In the genomic region with DNA sequence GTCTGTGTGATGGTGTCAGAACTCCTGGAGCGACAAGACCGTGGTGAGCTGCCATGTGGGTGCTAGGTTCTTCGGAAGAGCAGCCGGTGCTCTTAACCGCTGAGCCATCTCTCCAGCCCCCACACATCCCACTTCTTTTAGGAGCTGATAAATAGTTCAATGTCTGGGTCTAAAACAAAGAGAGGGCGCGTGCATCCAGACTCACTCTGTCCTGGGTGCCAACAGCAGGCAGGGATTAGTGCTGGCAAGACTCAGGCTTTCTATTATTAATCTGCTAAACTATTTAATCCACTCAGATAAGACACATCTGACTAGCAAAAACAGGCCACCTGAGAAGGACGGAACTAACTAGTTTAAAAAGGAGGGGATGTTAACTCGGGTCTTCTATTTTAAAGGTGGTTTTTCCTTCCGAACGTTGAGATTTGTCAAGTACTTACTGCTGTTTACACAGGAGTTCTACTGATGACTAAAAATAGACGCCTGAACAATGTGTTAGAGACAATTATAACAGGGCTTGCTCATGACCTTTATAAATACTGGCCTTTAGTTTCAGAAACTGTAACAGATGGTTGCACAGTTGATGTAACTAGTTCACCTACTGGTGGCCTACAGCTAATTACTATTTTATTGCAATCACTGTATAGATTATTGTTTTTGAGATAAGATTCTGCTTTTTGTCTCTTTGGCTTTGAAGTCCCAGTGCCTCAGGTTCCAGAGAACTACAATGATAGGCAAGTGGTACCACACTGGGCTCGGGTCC, we compare ENCODE assay signal across 24 mouse cellular contexts. TPM values are rescaled to one million over a fixed set of nuclear protein-coding genes. Genes with fewer than 3 reads are reported as not detected.
DNase-seq lines count a peak whose midpoint lies in the region; ATAC-seq and TF ChIP-seq lines count a peak whose summit lies in the region.
"Had no signal": no experiment of that assay in that cellular context is flagged by ENCODE, and none has a peak within 500 bp of the region (broad histone marks: within the 10 kb centered on the region; RNA-seq: fewer than 3 reads in every experiment).

No protein-coding gene starts in this region.

- H3K27ac ChIP-seq in lung, postnatal 0 days (ENCODE audit: low read length), result no peak overlapping the region
- peak overlapping the region; percentile 89 for H3K27ac ChIP-seq in heart, embryonic 12.5 days (ENCODE audit: poor library complexity, severe bottlenecking)
- no peak overlapping the region for H3K27ac ChIP-seq in hindbrain, postnatal 0 days
- H3K27ac ChIP-seq: forebrain, embryonic 13.5 days; hindbrain, embryonic 12.5 days; intestine, embryonic 15.5 days; kidney, postnatal 0 days; midbrain, embryonic 13.5 days had no signal

- no peak overlapping the region for H3K9ac ChIP-seq in lung, postnatal 0 days (replicated peaks; ENCODE audit: low read depth)
- peak overlapping the region; percentile 44; the same call in 1 of the 2 replicates for H3K9ac ChIP-seq in heart, embryonic 12.5 days
- no peak overlapping the region for H3K9ac ChIP-seq in hindbrain, postnatal 0 days (replicated peaks; ENCODE audit: low read length)
- H3K9ac ChIP-seq: forebrain, embryonic 13.5 days; hindbrain, embryonic 12.5 days; intestine, embryonic 15.5 days; midbrain, embryonic 13.5 days had no signal

- no peak overlapping the region for H3K4me3 ChIP-seq in lung, postnatal 0 days (ENCODE audit: low read depth, low read length)
- H3K4me3 ChIP-seq in heart, embryonic 12.5 days, result 0 out of 2 replicates have a peak overlapping the region, but pooled peaks have one; percentile 17
- no peak overlapping the region for H3K4me3 ChIP-seq in hindbrain, postnatal 0 days (ENCODE audit: low read length)
- H3K4me3 ChIP-seq: forebrain, embryonic 13.5 days; hindbrain, embryonic 12.5 days; intestine, embryonic 15.5 days; midbrain, embryonic 13.5 days had no signal

- H3K4me1 ChIP-seq in lung, postnatal 0 days (ENCODE audit: insufficient read depth, low read depth, low read length), result peaks cover 11% of the 10 kb centered on the region
- peaks cover 28% of the 10 kb centered on the region for H3K4me1 ChIP-seq in heart, embryonic 12.5 days (replicated peaks)
- peaks cover 16% of the 10 kb centered on the region for H3K4me1 ChIP-seq in hindbrain, postnatal 0 days (ENCODE audit: insufficient read depth, low read length)

- H3K4me2 ChIP-seq in lung, postnatal 0 days (replicated peaks; ENCODE audit: low read depth, low read length), result no peak overlapping the region
- peak overlapping the region; percentile 50 for H3K4me2 ChIP-seq in heart, embryonic 12.5 days
- H3K4me2 ChIP-seq in hindbrain, postnatal 0 days (ENCODE audit: low read depth, low read length), result no peak overlapping the region
- H3K4me2 ChIP-seq: forebrain, embryonic 13.5 days; hindbrain, embryonic 12.5 days; intestine, embryonic 15.5 days; midbrain, embryonic 13.5 days had no signal

- ATAC-seq in lung, postnatal 0 days, result no peak
- no peak for ATAC-seq in heart, embryonic 12.5 days (ENCODE audit: insufficient number of reproducible peaks, low FRiP score)
- ATAC-seq in hindbrain, postnatal 0 days, result no peak
- ATAC-seq in erythroblast, adult 5-6 weeks (replicated peaks; ENCODE audit: low FRiP score, poor library complexity, severe bottlenecking), result no peak
- ATAC-seq: activated CD4-positive, CD25-positive, alpha-beta regulatory T cell, adult 4 months; forebrain, embryonic 13.5 days; intestine, embryonic 15.5 days; midbrain, embryonic 13.5 days; Patski had no signal

- no peak for TF ChIP-seq EP300 in lung, postnatal 0 days (IDR thresholded peaks at IDR 0.05)

- H3K9me3 ChIP-seq in lung, postnatal 0 days (ENCODE audit: low read length), result no peaks in the 10 kb centered on the region
- H3K9me3 ChIP-seq in heart, embryonic 12.5 days (replicated peaks), result no peaks in the 10 kb centered on the region
- no peaks in the 10 kb centered on the region for H3K9me3 ChIP-seq in hindbrain, postnatal 0 days (ENCODE audit: low read length)
- H3K9me3 ChIP-seq: forebrain, embryonic 13.5 days; hindbrain, embryonic 12.5 days; intestine, embryonic 15.5 days; midbrain, embryonic 13.5 days had no signal

- TF ChIP-seq CTCF in lung, postnatal 0 days (IDR thresholded peaks at IDR 0.05), result no peak
- no peak for TF ChIP-seq CTCF in hindbrain, postnatal 0 days (IDR thresholded peaks at IDR 0.05; ENCODE audit: low read depth)

- no peaks in the 10 kb centered on the region; the same call in 1 of the 2 replicates for H3K36me3 ChIP-seq in lung, postnatal 0 days (ENCODE audit: insufficient read depth, low read length)
- H3K36me3 ChIP-seq in heart, embryonic 12.5 days, result peaks cover 15% of the 10 kb centered on the region
- peaks cover 3% of the 10 kb centered on the region; the same call in 1 of the 2 replicates for H3K36me3 ChIP-seq in hindbrain, postnatal 0 days (ENCODE audit: insufficient read depth, low read length)
- H3K36me3 ChIP-seq: intestine, embryonic 15.5 days had no signal

- WGBS in lung, postnatal 0 days, result 46% methylated on average over 13 of the region's 13 CpGs
- WGBS in heart, embryonic 12.5 days, result 42% methylated on average over 13 of the region's 13 CpGs
- 72% methylated on average over 13 of the region's 13 CpGs for WGBS in hindbrain, postnatal 0 days

- DNase-seq in heart, adult 18-20 months, result peak; percentile 45 to 53
- DNase-seq in heart, adult 8-10 months (ENCODE audit: low spot score), result no peak
- DNase-seq in lung, postnatal 0 days (ENCODE audit: low spot score), result peak; percentile 49
- DNase-seq in lung, postnatal 14 days, result no peak
- peak; percentile 58 for DNase-seq in retina, postnatal 7 days (ENCODE audit: low read depth, low spot score)
- DNase-seq in hindbrain, postnatal 0 days (ENCODE audit: low spot score), result no peak
- DNase-seq: adrenal gland, postnatal 25 days; B cell, adult 2 months; cerebellum, postnatal 14 days; lung, adult 18-20 months; thymus, adult 2 months had no signal

- no peaks in the 10 kb centered on the region for H3K27me3 ChIP-seq in lung, postnatal 0 days (replicated peaks; ENCODE audit: insufficient read depth, low read length)
- H3K27me3 ChIP-seq in heart, embryonic 12.5 days (replicated peaks), result no peaks in the 10 kb centered on the region
- H3K27me3 ChIP-seq in hindbrain, postnatal 0 days (ENCODE audit: insufficient read depth, low read length), result no peaks in the 10 kb centered on the region
- H3K27me3 ChIP-seq: forebrain, embryonic 13.5 days; hindbrain, embryonic 12.5 days; intestine, embryonic 15.5 days; midbrain, embryonic 13.5 days; Patski had no signal

RNA-seq across cellular contexts. Expression of a gene that starts 10.5 kb away (rescaled TPM):
- 1 to 10 TPM; 8.6 to 10.0 TPM for total RNA-seq in heart, adult 18-20 months (2021)
- total RNA-seq in heart, adult 8-10 months (2022), result 10 to 100 TPM in 2 of 4 experiments, 1 to 10 TPM in 2; 7.6 to 14.8 (median 11.0) TPM
- 3.4 and 3.6 TPM in 2 replicates for polyA plus RNA-seq in lung, postnatal 0 days (2015; fragmentation: Nextera tagmentation; extraction: Ambion mirVana)
- 7.2 and 8.2 TPM in 2 replicates for polyA plus RNA-seq in heart, embryonic 12.5 days (2016; fragmentation: Nextera tagmentation; extraction: Ambion mirVana)
- total RNA-seq in hindbrain, postnatal 0 days (2014; rRNA removed), result 32.6 and 33.5 TPM in 2 replicates
- 14.6 and 14.7 TPM in 2 replicates for polyA plus RNA-seq in hindbrain, postnatal 0 days (2015; fragmentation: Nextera tagmentation; extraction: Ambion mirVana)
- total RNA-seq in erythroblast, adult 5-6 weeks (2015; ENCODE audit: low replicate concordance), result not detected in 2 replicates
- 0.70 and 1.8 TPM in 2 replicates for total RNA-seq in erythroblast, adult 5-6 weeks (2017; ENCODE audit: low replicate concordance)

RNA-seq across cellular contexts. Expression of a gene that starts 17.5 kb away (rescaled TPM):
- total RNA-seq in heart, adult 18-20 months (2021), result not detected
- under 1 TPM in 1 of 4 experiments, not detected in 3; 0.60 TPM for total RNA-seq in heart, adult 8-10 months (2022)
- polyA plus RNA-seq in lung, postnatal 0 days (2015; fragmentation: Nextera tagmentation; extraction: Ambion mirVana), result 0.25 and 0.27 TPM in 2 replicates
- not detected in 2 replicates for polyA plus RNA-seq in heart, embryonic 12.5 days (2016; fragmentation: Nextera tagmentation; extraction: Ambion mirVana)
- not detected in 2 replicates for total RNA-seq in hindbrain, postnatal 0 days (2014; rRNA removed)
- polyA plus RNA-seq in hindbrain, postnatal 0 days (2015; fragmentation: Nextera tagmentation; extraction: Ambion mirVana), result 0.48 and 0.63 TPM in 2 replicates
- total RNA-seq in erythroblast, adult 5-6 weeks (2015; ENCODE audit: low replicate concordance), result not detected in 2 replicates
- total RNA-seq in erythroblast, adult 5-6 weeks (2017; ENCODE audit: low replicate concordance), result not detected in 2 replicates
- total RNA-seq: adrenal gland, postnatal 25 days; layer of hippocampus, postnatal 14 days; left cerebral cortex, postnatal 36 days; liver, adult 2 months; neutrophil, adult 5-6 weeks had no signal
- polyA plus RNA-seq: activated CD4-positive, CD25-positive, alpha-beta regulatory T cell, adult 4 months; forebrain, embryonic 13.5 days; liver, adult 2 months; midbrain, embryonic 13.5 days; Patski had no signal

RNA-seq across cellular contexts. Expression of a gene that starts 56.9 kb away (rescaled TPM):
- 10 to 100 TPM; 21.8 to 26.1 TPM for total RNA-seq in heart, adult 18-20 months (2021)
- 10 to 100 TPM; 16.8 to 21.3 (median 17.1) TPM for total RNA-seq in heart, adult 8-10 months (2022)
- 23.5 and 24.3 TPM in 2 replicates for polyA plus RNA-seq in lung, postnatal 0 days (2015; fragmentation: Nextera tagmentation; extraction: Ambion mirVana)
- polyA plus RNA-seq in heart, embryonic 12.5 days (2016; fragmentation: Nextera tagmentation; extraction: Ambion mirVana), result 15.2 and 15.3 TPM in 2 replicates
- total RNA-seq in hindbrain, postnatal 0 days (2014; rRNA removed), result 0.97 and 4.6 TPM in 2 replicates
- 5.3 and 6.2 TPM in 2 replicates for polyA plus RNA-seq in hindbrain, postnatal 0 days (2015; fragmentation: Nextera tagmentation; extraction: Ambion mirVana)
- 19.8 and 24.2 TPM in 2 replicates for total RNA-seq in erythroblast, adult 5-6 weeks (2015; ENCODE audit: low replicate concordance)
- total RNA-seq in erythroblast, adult 5-6 weeks (2017; ENCODE audit: low replicate concordance), result 16.4 and 20.5 TPM in 2 replicates

Comparison
In these comparisons a context has a peak if more than half of its experiments do, and no peak if none do; other contexts are left out.
1. DNase-seq: peak in heart, adult 18-20 months (2 of 2), lung, postnatal 0 days (single experiment) and retina, postnatal 7 days (single experiment); none in heart, adult 8-10 months (single experiment), lung, postnatal 14 days (single experiment) and hindbrain, postnatal 0 days (single experiment).